Mouse (Mus musculus) left cerebral cortex, adult 18-20 months (tissue): ENCODE measurements around the gene Ddi1. TPM values are rescaled to one million over a fixed set of nuclear protein-coding genes. Genes with fewer than 3 reads are reported as not detected.
"Not testable (repeated sequence)": the region's sequence is repeated elsewhere in the genome, so short reads cannot be mapped to it uniquely, and the experiment has no call there.

Source experiments
- DNase-seq, 2 experiments: peaks; one replicate each; pipeline ENCODE4 v3.0.0; 2021 to 2022; ENCODE audit warnings: low spot score in 2 of 2, mixed read lengths in 1 of 2
- long read RNA-seq, 2 experiments: library from polyadenylated mRNA; stranded (forward); transcript quantifications; one replicate each; pipeline ENCODE4 v2.0.0; 2021
- total RNA-seq, 2 experiments: library from RNA; stranded (reverse); gene quantifications; 2 replicates each; pipeline ENCODE4 v1.2.3; 2021

Ddi1 gene
- not detected for total RNA-seq
- long read RNA-seq, experiment 1, partial matches to known transcripts: 0 of 1 reads
- long read RNA-seq, experiment 1, other reads (novel, unspliced or antisense): 1 of 1 reads
- long read RNA-seq, experiment 2: 0 reads

- DNase-seq: no peak
Measured at GRCm38 (mm10) chr9:6269796-6270280, at the start of gene Ddi1. TSS of gene Ddi1 (minus strand) at chr9:6269846.

- DNase-seq: no peak
Measured at GRCm38 (mm10) chr9:6317114-6317513, 47.5 kb upstream of the Ddi1 start.

- no peak for DNase-seq
Measured at GRCm38 (mm10) chr9:6305847-6306246, 36.2 kb upstream of the Ddi1 start.

- DNase-seq: no peak
Measured at GRCm38 (mm10) chr9:6304590-6304989, 34.9 kb upstream of the Ddi1 start.

- DNase-seq: no peak
Measured at GRCm38 (mm10) chr9:6302050-6302449, 32.4 kb upstream of the Ddi1 start.

- no peak for DNase-seq
Measured at GRCm38 (mm10) chr9:6298547-6298946, 28.9 kb upstream of the Ddi1 start.

- DNase-seq: no peak
Measured at GRCm38 (mm10) chr9:6289211-6289696, 19.6 kb upstream of the Ddi1 start.

GRCm38 (mm10) chr9:6286770-6287169 is 17.1 kb upstream of the Ddi1 start:
- DNase-seq: no peak

- no peak for DNase-seq
Measured at GRCm38 (mm10) chr9:6277526-6277925, 7.9 kb upstream of the Ddi1 start.

GRCm38 (mm10) chr9:6276395-6276794 is 6.7 kb upstream of the Ddi1 start:
- DNase-seq: no peak

GRCm38 (mm10) chr9:6264820-6265219 is 4.8 kb downstream of the Ddi1 start:
- no peak for DNase-seq

GRCm38 (mm10) chr9:6257072-6257471 is 12.6 kb downstream of the Ddi1 start:
- DNase-seq: no peak

- no peak for DNase-seq
Measured at GRCm38 (mm10) chr9:6251990-6252389, 17.7 kb downstream of the Ddi1 start.

GRCm38 (mm10) chr9:6250320-6250719 is 19.3 kb downstream of the Ddi1 start:
- DNase-seq: no peak

- not testable (repeated sequence) for DNase-seq
Measured at GRCm38 (mm10) chr9:6235982-6236381, 33.7 kb downstream of the Ddi1 start.

GRCm38 (mm10) chr9:6217505-6217904 is 52.1 kb downstream of the Ddi1 start:
- no peak for DNase-seq

- DNase-seq: no peak
Measured at GRCm38 (mm10) chr9:6212862-6213261, 56.8 kb downstream of the Ddi1 start.

Other genes starting within 250 kb of the Ddi1 start
- gene Pdgfd, start 101.3 kb downstream of the Ddi1 start, total RNA-seq: 1 to 10 TPM; 3.2 to 3.7 TPM